Comparison of ENCODE assay signal across 10 mouse cellular contexts in genomic region chr11:117416984-117417670, GRCm38 (mm10).
DNase-seq lines count a peak whose midpoint lies in the region; ATAC-seq and TF ChIP-seq lines count a peak whose summit lies in the region.
"Had no signal": no experiment of that assay in that cellular context is flagged by ENCODE, and none has a peak within 500 bp of the region (broad histone marks: within the 10 kb centered on the region; RNA-seq: fewer than 3 reads in every experiment).

No protein-coding gene starts in this region.

- H3K9ac ChIP-seq in kidney, postnatal 0 days (ENCODE audit: low read depth, low read length), result no peak overlapping the region
- no peak overlapping the region for H3K9ac ChIP-seq in kidney, embryonic 15.5 days
- H3K9ac ChIP-seq in ES-Bruce4 (ENCODE audit: low read depth, poor library complexity, severe bottlenecking), result no peak overlapping the region

- peak; percentile 25 for TF ChIP-seq CTCF in kidney, postnatal 0 days (IDR thresholded peaks at IDR 0.05; ENCODE audit: low read depth)
- peak; percentile 38 for TF ChIP-seq CTCF in ES-Bruce4 (IDR thresholded peaks at IDR 0.05; ENCODE audit: low read depth, low read length)

- peaks cover 14% of the 10 kb centered on the region; the same call in 1 of the 2 replicates for H3K4me1 ChIP-seq in kidney, postnatal 0 days (replicated peaks; ENCODE audit: insufficient read depth, low read length)
- peaks cover 22% of the 10 kb centered on the region for H3K4me1 ChIP-seq in kidney, embryonic 15.5 days
- peaks cover 8% of the 10 kb centered on the region for H3K4me1 ChIP-seq in ES-Bruce4 (ENCODE audit: control insufficient read depth, insufficient read depth, low read length)
- H3K4me1 ChIP-seq in embryonic facial prominence, embryonic 10.5 days, result peaks cover 75% of the 10 kb centered on the region

- no peaks in the 10 kb centered on the region for H3K36me3 ChIP-seq in kidney, postnatal 0 days (ENCODE audit: insufficient read depth, low read length)
- no peaks in the 10 kb centered on the region for H3K36me3 ChIP-seq in kidney, embryonic 15.5 days
- no peaks in the 10 kb centered on the region for H3K36me3 ChIP-seq in ES-Bruce4 (ENCODE audit: control insufficient read depth, insufficient read depth, low read length, poor library complexity, severe bottlenecking)
- no peaks in the 10 kb centered on the region for H3K36me3 ChIP-seq in embryonic facial prominence, embryonic 10.5 days (replicated peaks)

- DNase-seq in heart, adult 11 months, result peak; percentile 96
- no peak for DNase-seq in heart, postnatal 36 days
- no peak for DNase-seq in kidney, postnatal 0 days (ENCODE audit: low spot score)
- DNase-seq in embryonic facial prominence, embryonic 10.5 days (ENCODE audit: low spot score), result no peak
- DNase-seq in thymus, postnatal 25 days, result no peak
- DNase-seq in right cerebral cortex, postnatal 10 days (ENCODE audit: low spot score in 2 of 2), result no peak
- DNase-seq: left cerebral cortex, postnatal 4 days had no signal

- H3K4me2 ChIP-seq in kidney, postnatal 0 days (ENCODE audit: low read length), result no peak overlapping the region
- H3K4me2 ChIP-seq in kidney, embryonic 15.5 days, result no peak overlapping the region
- H3K4me2 ChIP-seq: heart, embryonic 11.5 days had no signal

- TF ChIP-seq EP300 in ES-Bruce4 (IDR thresholded peaks at IDR 0.05; ENCODE audit: insufficient read depth, low read depth, low read length), result no peak

- intact Hi-C loops in heart, postnatal 36 days (cut with DNase I), result no loop called here

- ATAC-seq in kidney, postnatal 0 days (replicated peaks; ENCODE audit: low FRiP score, low read depth), result no peak
- no peak for ATAC-seq in kidney, embryonic 15.5 days (replicated peaks; ENCODE audit: low FRiP score)

- H3K4me3 ChIP-seq in kidney, postnatal 0 days (replicated peaks; ENCODE audit: low read depth, low read length), result no peak overlapping the region
- no peak overlapping the region for H3K4me3 ChIP-seq in kidney, embryonic 15.5 days (replicated peaks)
- no peak overlapping the region for H3K4me3 ChIP-seq in ES-Bruce4 (ENCODE audit: low read depth, low read length)
- no peak overlapping the region for H3K4me3 ChIP-seq in embryonic facial prominence, embryonic 10.5 days

- no peaks in the 10 kb centered on the region for H3K9me3 ChIP-seq in kidney, postnatal 0 days (replicated peaks; ENCODE audit: low read length)
- no peaks in the 10 kb centered on the region for H3K9me3 ChIP-seq in kidney, embryonic 15.5 days (replicated peaks)
- H3K9me3 ChIP-seq in ES-Bruce4 (replicated peaks; ENCODE audit: control insufficient read depth, insufficient read depth, low read length, poor library complexity, severe bottlenecking), result no peaks in the 10 kb centered on the region
- H3K9me3 ChIP-seq in embryonic facial prominence, embryonic 10.5 days, result no peaks in the 10 kb centered on the region

- H3K27ac ChIP-seq in kidney, postnatal 0 days, result no peak overlapping the region
- H3K27ac ChIP-seq in kidney, embryonic 15.5 days, result no peak overlapping the region
- H3K27ac ChIP-seq in ES-Bruce4 (ENCODE audit: insufficient read depth, low read length), result no peak overlapping the region
- peak overlapping the region; percentile 82; the same call in 1 of the 2 replicates for H3K27ac ChIP-seq in embryonic facial prominence, embryonic 10.5 days (replicated peaks)

- peaks cover 18% of the 10 kb centered on the region for H3K27me3 ChIP-seq in kidney, postnatal 0 days (ENCODE audit: insufficient read depth, low read length)
- H3K27me3 ChIP-seq in kidney, embryonic 15.5 days, result peaks cover 73% of the 10 kb centered on the region
- no peaks in the 10 kb centered on the region for H3K27me3 ChIP-seq in ES-Bruce4 (ENCODE audit: control insufficient read depth, insufficient read depth, low read length, poor library complexity, severe bottlenecking)
- peaks cover 62% of the 10 kb centered on the region for H3K27me3 ChIP-seq in embryonic facial prominence, embryonic 10.5 days (replicated peaks; ENCODE audit: low read depth, poor library complexity, severe bottlenecking)

- WGBS in kidney, postnatal 0 days, result 58% methylated on average over 8 of the region's 8 CpGs
- 63% methylated on average over 8 of the region's 8 CpGs for WGBS in kidney, embryonic 15.5 days
- WGBS in embryonic facial prominence, embryonic 10.5 days, result 58% methylated on average over 8 of the region's 8 CpGs

- no peak for TF ChIP-seq POLR2A in ES-Bruce4 (IDR thresholded peaks at IDR 0.05; ENCODE audit: insufficient read depth, low read length)
